Mouse (Mus musculus) kidney, postnatal 10 days (tissue): ENCODE results near the gene Pdik1l.

Source experiments
- DNase-seq: peaks from one replicate; pipeline ENCODE4 v3.0.0; 2021; ENCODE audit warnings: mixed read lengths

The Pdik1l gene

DNA sequence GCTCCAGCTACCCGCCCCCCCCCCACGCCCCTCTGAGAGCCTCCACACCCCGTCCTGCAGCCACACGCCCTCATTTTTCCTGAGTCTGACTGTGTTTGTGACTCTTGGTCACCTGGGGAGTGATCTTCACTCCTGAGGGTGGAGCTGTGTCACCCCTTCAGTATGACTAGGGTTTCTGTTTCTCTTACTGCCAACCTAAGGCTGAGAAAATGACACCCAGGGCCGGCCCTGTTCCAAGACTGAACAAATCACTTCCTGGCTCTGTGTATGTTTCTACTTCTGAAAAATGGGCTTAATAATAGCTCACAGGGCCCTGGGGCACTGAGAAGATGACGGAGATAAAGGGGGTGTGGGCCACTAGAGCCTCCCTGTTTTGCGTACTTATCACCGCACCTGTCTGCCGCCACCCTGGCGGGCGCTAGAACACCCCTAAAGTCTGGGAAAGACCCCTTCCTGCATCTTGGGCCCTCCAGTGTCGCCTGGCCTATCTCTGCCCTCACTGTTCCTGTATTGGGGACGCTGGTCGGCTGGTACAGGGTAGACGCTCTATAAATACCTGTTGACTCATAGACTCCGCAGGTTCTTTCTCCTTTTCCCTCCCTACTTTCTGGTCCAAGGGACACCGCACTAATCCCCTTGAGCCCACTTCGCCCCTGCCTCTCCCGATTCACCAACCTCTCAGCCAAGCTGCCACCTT is 50.0 kb downstream of the Pdik1l start:
- no peak for DNase-seq

DNA sequence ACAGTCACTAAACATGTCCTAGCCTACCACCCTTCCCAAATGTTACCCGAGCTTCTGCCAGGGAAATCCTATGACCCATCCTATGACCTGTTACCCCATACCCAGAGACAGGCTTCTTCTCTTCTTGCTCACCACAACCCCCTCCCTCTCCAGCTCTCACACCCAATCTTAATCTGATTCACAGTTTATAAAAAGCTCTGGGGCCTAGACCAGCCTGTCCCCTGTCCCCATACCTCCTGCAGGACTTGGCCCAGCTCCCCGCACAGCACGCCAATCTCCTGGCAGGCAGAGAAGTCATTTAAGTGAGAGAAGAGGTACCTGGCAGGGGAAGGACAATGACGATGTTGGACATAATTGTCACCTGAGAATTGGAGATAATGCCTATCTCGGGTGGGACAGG is 52.8 kb downstream of the Pdik1l start:
- no peak for DNase-seq

DNA sequence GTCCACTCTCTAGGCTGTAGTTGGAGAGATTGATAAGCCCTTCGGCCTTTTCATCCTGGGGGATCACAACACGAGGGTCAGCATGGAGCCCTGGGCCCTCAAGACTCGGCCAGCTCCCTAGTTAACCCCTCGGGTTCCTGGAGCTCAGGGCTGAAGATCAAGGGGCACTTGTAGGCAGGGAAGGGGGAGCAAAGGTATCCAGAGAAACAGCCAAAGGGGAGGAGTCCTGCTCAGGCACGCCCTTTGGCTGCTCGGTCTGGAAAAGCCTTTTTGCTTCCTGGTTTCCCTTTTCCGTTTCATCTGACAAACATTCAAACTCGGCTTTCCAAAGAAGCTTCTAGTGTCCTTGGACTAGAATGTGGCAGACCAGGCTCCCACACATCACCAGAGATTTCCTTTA is 57.3 kb downstream of the Pdik1l start:
- DNase-seq, result no peak

DNA sequence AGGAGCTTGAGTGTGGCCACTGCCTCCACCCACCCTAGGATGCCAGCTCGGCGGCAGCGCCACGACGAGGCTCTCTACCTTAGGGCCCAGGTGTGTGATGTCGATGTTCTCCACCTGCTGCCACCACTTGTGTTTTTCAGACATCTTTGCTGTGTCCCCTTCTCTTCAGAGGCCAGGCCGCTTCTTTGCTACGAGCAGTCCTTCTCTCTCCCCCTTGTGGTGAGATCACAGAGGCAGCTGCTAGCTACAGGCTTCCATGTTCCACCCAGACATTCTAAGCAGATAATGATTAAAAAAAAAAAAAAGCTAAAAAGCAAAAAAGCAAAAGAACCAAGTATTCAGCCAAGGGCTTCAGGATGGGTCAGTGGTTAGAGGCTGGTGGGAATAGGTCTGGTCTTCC is 60.5 kb downstream of the Pdik1l start, which contains the start of gene Catsper4:
Catsper4 (minus strand) TSS at position 190 of the 400 bp plus-strand sequence.
- DNase-seq, result no peak
